Mouse (Mus musculus): ENCODE data around the gene Ahnak.

DNA sequence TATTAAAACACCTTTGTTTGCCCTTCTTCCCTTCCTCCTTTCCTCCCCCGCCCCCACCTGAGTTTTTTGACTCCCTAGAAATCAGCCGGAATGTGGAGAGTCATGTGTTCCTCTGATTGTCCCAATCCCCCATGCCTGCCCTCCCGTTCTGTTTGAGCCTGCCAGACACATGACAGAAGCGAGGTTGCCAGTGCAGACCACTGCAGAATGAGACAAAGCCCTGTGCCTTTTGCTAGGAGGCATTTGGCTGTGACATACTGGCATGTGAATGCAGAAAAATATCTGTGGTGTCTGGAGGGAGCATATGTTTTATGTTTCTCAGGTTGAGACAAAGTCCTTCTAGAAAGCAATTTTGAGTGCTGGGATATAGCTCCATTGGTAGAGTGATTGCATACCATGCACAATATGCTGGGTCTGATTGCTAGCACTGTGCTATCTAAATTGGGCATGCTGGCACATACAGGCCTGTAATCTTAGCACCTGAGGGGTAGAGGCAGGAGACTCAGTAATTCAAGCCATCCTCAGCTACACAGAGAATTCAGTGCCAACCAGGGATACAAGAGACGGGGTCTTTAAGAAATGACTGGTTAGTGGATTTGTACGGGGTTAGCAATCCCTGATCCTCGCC lies 43.5 kb downstream of the Ahnak start:
- TF ChIP-seq CTCF (IDR thresholded peaks at IDR 0.05) (no peak), EP300 (IDR thresholded peaks at IDR 0.05; ENCODE audit: insufficient read depth, low read depth, low read length) (no peak), POLR2A (IDR thresholded peaks at IDR 0.05; ENCODE audit: insufficient read depth, low read depth, low read length) (no peak)

Measured in heart, adult 2 months (tissue).